In genomic region chr7:49548397-49548796, GRCm38 (mm10) we compare ENCODE assay signal across 22 mouse cellular contexts.
A peak's percentile ranks its signal among the peaks of the same experiment; 100 is the strongest.
DNase-seq lines count a peak whose midpoint lies in the region; ATAC-seq and TF ChIP-seq lines count a peak whose summit lies in the region.
"Had no signal": no experiment of that assay in that cellular context is flagged by ENCODE, and none has a peak within 500 bp of the region (broad histone marks: within the 10 kb centered on the region; RNA-seq: fewer than 3 reads in every experiment).

No protein-coding gene starts in this region.

- no peaks in the 10 kb centered on the region for H3K27me3 ChIP-seq in heart, embryonic 13.5 days (replicated peaks)
- H3K27me3 ChIP-seq in heart, embryonic 12.5 days (replicated peaks) = no peaks in the 10 kb centered on the region
- H3K27me3 ChIP-seq in E14TG2a.4 (ENCODE audit: insufficient read depth, low read length) = peaks cover 15% of the 10 kb centered on the region
- H3K27me3 ChIP-seq in lung, postnatal 0 days (replicated peaks; ENCODE audit: insufficient read depth, low read length) = no peaks in the 10 kb centered on the region
- H3K27me3 ChIP-seq: embryonic facial prominence, embryonic 12.5 days; embryonic facial prominence, embryonic 15.5 days; hindbrain, embryonic 12.5 days; hindbrain, embryonic 15.5 days had no signal

- TF ChIP-seq CTCF in E14TG2a.4 (conservative IDR thresholded peaks at IDR 0.05; ENCODE audit: low read length) = no peak
- peak; percentile 55 for TF ChIP-seq CTCF in lung, postnatal 0 days (IDR thresholded peaks at IDR 0.05)

- peaks cover 60% of the 10 kb centered on the region for H3K36me3 ChIP-seq in heart, embryonic 13.5 days
- H3K36me3 ChIP-seq in heart, embryonic 12.5 days = peaks cover 61% of the 10 kb centered on the region
- H3K36me3 ChIP-seq in E14TG2a.4 (ENCODE audit: insufficient read depth, low read length) = peaks cover 44% of the 10 kb centered on the region
- H3K36me3 ChIP-seq in lung, postnatal 0 days (ENCODE audit: insufficient read depth, low read length) = peaks cover 6% of the 10 kb centered on the region; the same call in 1 of the 2 replicates

- no peak overlapping the region for H3K4me2 ChIP-seq in heart, embryonic 13.5 days
- no peak overlapping the region for H3K4me2 ChIP-seq in heart, embryonic 12.5 days
- H3K4me2 ChIP-seq in lung, postnatal 0 days (replicated peaks; ENCODE audit: low read depth, low read length) = no peak overlapping the region
- H3K4me2 ChIP-seq: embryonic facial prominence, embryonic 12.5 days; embryonic facial prominence, embryonic 15.5 days; hindbrain, embryonic 12.5 days; hindbrain, embryonic 15.5 days had no signal

- 75% methylated on average over 11 of the region's 11 CpGs for WGBS in heart, embryonic 13.5 days
- WGBS in heart, embryonic 12.5 days = 87% methylated on average over 11 of the region's 11 CpGs
- 43% methylated on average over 11 of the region's 11 CpGs for WGBS in lung, postnatal 0 days

- peak; percentile 68 for DNase-seq in lung, postnatal 0 days (ENCODE audit: low spot score)
- peak; percentile 54 for DNase-seq in lung, postnatal 36 days
- no peak for DNase-seq in left cerebral cortex, postnatal 36 days (ENCODE audit: low spot score in 2 of 2)
- no peak for DNase-seq in ovary, adult 18-20 months (ENCODE audit: low spot score)
- DNase-seq: adrenal gland, adult 2 months; adrenal gland, postnatal 25 days; cerebellum, adult 18-20 months; cerebellum, adult 9-10 months; cerebellum, postnatal 14 days; forebrain, postnatal 0 days; gastrocnemius, adult 2 months; gastrocnemius, postnatal 25 days; heart, adult 18-20 months had no signal

- no peak overlapping the region for H3K27ac ChIP-seq in heart, embryonic 13.5 days (replicated peaks)
- no peak overlapping the region for H3K27ac ChIP-seq in heart, embryonic 12.5 days (ENCODE audit: poor library complexity, severe bottlenecking)
- H3K27ac ChIP-seq in lung, postnatal 0 days (ENCODE audit: low read length) = peak overlapping the region; percentile 38; the same call in 1 of the 2 replicates
- H3K27ac ChIP-seq: embryonic facial prominence, embryonic 12.5 days; embryonic facial prominence, embryonic 15.5 days; gastrocnemius, adult 2 months; hindbrain, embryonic 12.5 days; hindbrain, embryonic 15.5 days had no signal

- no peak overlapping the region for H3K4me3 ChIP-seq in heart, embryonic 13.5 days
- H3K4me3 ChIP-seq in heart, embryonic 12.5 days = no peak overlapping the region
- peak overlapping the region; percentile 46 for H3K4me3 ChIP-seq in E14TG2a.4 (replicated peaks; ENCODE audit: low read length)
- H3K4me3 ChIP-seq in lung, postnatal 0 days (ENCODE audit: low read depth, low read length) = no peak overlapping the region
- H3K4me3 ChIP-seq: embryonic facial prominence, embryonic 12.5 days; embryonic facial prominence, embryonic 15.5 days; gastrocnemius, adult 2 months; hindbrain, embryonic 12.5 days; hindbrain, embryonic 15.5 days had no signal

- peak; percentile 66 for TF ChIP-seq EP300 in lung, postnatal 0 days (IDR thresholded peaks at IDR 0.05)

- H3K9ac ChIP-seq in heart, embryonic 13.5 days = 0 out of 2 replicates have a peak overlapping the region, but pooled peaks have one; percentile 12
- H3K9ac ChIP-seq in heart, embryonic 12.5 days = no peak overlapping the region
- no peak overlapping the region for H3K9ac ChIP-seq in lung, postnatal 0 days (replicated peaks; ENCODE audit: low read depth)
- H3K9ac ChIP-seq: embryonic facial prominence, embryonic 12.5 days; embryonic facial prominence, embryonic 15.5 days; forebrain, postnatal 0 days; hindbrain, embryonic 12.5 days; hindbrain, embryonic 15.5 days had no signal

- peaks cover 52% of the 10 kb centered on the region for H3K4me1 ChIP-seq in heart, embryonic 13.5 days
- H3K4me1 ChIP-seq in heart, embryonic 12.5 days (replicated peaks) = peaks cover 51% of the 10 kb centered on the region
- H3K4me1 ChIP-seq in E14TG2a.4 (replicated peaks; ENCODE audit: low read depth, low read length) = peaks cover 53% of the 10 kb centered on the region
- H3K4me1 ChIP-seq in lung, postnatal 0 days (ENCODE audit: insufficient read depth, low read depth, low read length) = peaks cover 15% of the 10 kb centered on the region

- ATAC-seq in heart, embryonic 13.5 days (ENCODE audit: extremely low read depth, insufficient number of reproducible peaks, low FRiP score, low TSS enrichment) = no peak
- ATAC-seq in heart, embryonic 12.5 days (ENCODE audit: insufficient number of reproducible peaks, low FRiP score) = no peak
- ATAC-seq in lung, postnatal 0 days = peak; percentile 92
- no peak for ATAC-seq in cerebellum, adult (ENCODE audit: insufficient number of reproducible peaks, low FRiP score, low TSS enrichment)
- ATAC-seq: forebrain, embryonic 14.5 days; forebrain, postnatal 0 days had no signal

- intact Hi-C loops in left cerebral cortex, postnatal 36 days (cut with DNase I) = no loop called here

- no peaks in the 10 kb centered on the region for H3K9me3 ChIP-seq in heart, embryonic 13.5 days
- H3K9me3 ChIP-seq in heart, embryonic 12.5 days (replicated peaks) = no peaks in the 10 kb centered on the region
- H3K9me3 ChIP-seq in E14TG2a.4 (ENCODE audit: low read length) = no peaks in the 10 kb centered on the region
- H3K9me3 ChIP-seq in lung, postnatal 0 days (ENCODE audit: low read length) = no peaks in the 10 kb centered on the region
- H3K9me3 ChIP-seq: embryonic facial prominence, embryonic 12.5 days; embryonic facial prominence, embryonic 15.5 days; hindbrain, embryonic 12.5 days; hindbrain, embryonic 15.5 days had no signal

Comparison
In these comparisons a context has a peak if more than half of its experiments do, and no peak if none do; other contexts are left out.
1. DNase-seq: peak in lung, postnatal 0 days (single experiment) and lung, postnatal 36 days (single experiment); none in left cerebral cortex, postnatal 36 days (0 of 2) and ovary, adult 18-20 months (single experiment).